Mouse (Mus musculus) spleen, embryonic (tissue): Measurements from ENCODE around the gene Ltbp2.

Experiments used
- CTCF ChIA-PET: fragments of 350-600 bp; sonication (Branson Sonifier 250); formaldehyde crosslinking; loops from one replicate; lab custom pipeline; 2022; lab: Charles Lee

Ltbp2 gene

GRCm38 (mm10) chr12:84763577-84764218 lies 112.6 kb downstream of the Ltbp2 start:
- CTCF ChIA-PET, result interaction anchor here (0.6 kb wide), 1 partner anchor 18 kb away, joined by 3 read pairs; no protein-coding TSS in a partner anchor

- CTCF ChIA-PET, result no interaction called here
These were observed 113.8 kb downstream of the Ltbp2 start for GRCm38 (mm10) chr12:84762532-84762931.

DNA sequence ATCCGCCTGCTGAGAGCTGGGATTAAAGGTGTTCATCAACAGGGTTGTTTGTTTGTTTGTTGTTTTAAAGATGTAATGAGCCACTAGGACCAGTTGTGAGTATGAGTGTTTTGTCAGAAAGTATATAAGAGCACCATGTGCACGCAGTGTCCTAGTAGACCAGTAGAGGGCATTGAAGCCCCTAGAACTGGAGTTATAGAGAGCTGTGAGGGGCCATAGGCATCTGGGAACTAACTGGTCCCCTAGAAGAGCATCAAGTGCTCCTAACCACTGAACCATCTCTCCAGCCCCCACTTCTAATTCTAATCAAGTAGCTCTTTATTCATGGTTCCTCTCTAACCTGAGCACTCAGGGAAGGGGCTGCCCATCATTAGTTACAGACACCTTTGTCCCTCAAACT lies 117.3 kb downstream of the Ltbp2 start:
- CTCF ChIA-PET, result interaction anchor here (0.6 kb wide), 1 partner anchor 134 kb away, joined by 3 read pairs; no protein-coding TSS in a partner anchor

DNA sequence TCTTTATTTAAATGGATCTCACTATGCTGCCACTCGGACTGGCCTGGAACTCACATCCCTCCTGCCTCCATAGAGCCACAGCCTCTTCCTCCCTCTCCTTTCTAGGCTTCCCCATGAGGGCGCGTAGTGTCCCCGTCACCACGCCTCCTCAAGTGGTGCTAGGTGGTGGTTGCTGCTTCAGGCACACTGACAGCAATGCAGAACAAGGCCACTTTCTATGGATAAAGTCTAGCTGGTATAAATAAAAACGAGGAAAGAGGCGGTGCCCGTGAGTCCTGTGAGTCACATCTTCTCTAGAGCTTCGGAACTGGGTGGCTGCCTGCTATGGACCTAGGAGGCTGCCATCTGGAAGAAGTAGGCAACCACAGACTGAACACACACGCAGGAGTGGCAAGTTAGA lies 120.3 kb downstream of the Ltbp2 start:
- CTCF ChIA-PET, result interaction anchor here (0.6 to 3.2 kb wide), 2 partner anchors 9 to 102 kb away, joined by 3 to 16 read pairs; no protein-coding TSS in a partner anchor

GRCm38 (mm10) chr12:84755008-84755695 lies 121.2 kb downstream of the Ltbp2 start:
- CTCF ChIA-PET, result interaction anchor here (0.7 to 3.2 kb wide), 2 partner anchors 99 to 101 kb away, joined by 3 to 16 read pairs; no protein-coding TSS in a partner anchor

DNA sequence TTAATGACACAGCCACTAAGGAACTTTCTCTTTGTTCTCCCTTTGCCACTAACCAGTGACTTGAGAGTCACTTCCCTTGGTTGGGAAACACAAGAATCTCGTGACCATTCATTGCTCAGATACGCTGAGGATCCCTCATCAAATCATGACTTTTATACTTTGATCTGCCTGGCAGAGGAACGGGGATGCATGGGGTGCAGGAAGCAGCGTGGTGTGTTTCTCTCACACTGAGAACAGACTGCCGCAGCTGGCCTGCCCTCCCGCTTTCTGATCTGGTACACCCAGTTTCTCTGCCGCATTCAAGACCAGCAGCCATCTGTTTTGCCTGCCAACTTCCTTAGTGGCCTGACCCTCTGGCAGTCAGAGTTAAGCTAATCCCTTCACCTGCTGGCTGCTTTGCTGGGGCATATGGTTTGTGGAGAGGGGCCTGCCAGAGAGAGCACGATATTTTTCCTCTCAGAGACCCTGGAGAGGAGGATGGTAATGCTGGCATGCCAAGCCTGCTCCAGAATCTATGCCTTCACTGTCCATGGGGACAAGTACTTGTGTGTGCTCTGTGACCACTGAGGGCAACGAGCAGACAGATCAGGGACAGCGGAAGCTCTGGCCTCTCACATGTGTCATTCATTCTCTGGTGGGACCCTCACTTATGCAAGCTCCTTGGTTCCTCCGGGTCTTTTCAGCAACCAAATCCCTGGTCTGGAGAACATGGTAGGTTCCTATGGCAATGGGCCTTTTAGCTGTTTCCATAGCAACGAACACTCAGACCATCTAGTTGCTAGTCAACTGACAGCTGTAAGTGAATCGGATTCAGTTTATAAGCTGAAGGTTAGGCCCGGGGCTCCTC lies 124.0 kb downstream of the Ltbp2 start:
- CTCF ChIA-PET, result interaction anchor here (0.6 kb wide), 1 partner anchor 828 kb away, joined by 3 read pairs; no protein-coding TSS in a partner anchor

GRCm38 (mm10) chr12:84750661-84751060 lies 125.7 kb downstream of the Ltbp2 start:
- CTCF ChIA-PET, result no interaction called here

DNA sequence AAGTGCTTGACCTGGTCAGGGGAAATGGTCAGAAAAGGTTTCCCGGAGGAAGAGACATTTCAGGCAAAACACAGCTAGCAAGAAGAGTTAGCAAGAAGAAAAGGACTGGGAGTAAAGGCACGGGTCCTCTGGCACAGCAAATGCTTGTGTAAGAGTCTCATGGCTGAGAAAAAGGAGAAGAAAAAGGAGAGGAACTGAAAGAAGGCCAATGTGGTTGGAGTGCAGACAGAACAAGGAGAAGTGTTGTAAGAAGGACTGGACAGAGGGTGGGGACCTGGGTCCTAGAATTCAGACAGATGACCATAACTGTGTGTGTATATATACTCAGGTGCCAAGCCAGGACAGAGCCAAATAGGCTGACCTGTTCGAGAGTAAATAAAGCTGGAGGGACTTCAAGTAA lies 128.2 kb downstream of the Ltbp2 start:
- CTCF ChIA-PET, result no interaction called here

DNA sequence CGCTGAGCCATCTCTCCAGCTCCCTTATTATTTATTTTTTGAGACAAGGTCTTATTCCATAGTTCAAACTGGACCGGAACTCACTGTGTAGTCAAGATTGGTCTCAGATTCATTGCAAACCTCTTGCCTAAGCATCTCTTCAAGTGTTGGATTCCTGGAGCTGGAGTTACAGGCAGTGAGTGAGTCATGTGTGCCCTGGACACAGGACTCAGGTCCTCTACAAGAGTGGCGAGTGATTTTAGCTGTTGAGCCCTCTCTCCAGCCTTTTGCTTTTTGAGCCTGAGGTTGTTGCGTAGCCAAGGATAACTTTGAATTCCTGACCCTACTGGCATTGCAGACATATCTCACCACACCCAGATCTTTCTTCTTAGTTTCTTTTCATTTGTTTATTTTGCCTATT lies 130.6 kb downstream of the Ltbp2 start:
- CTCF ChIA-PET, result interaction anchor here (0.6 kb wide), 1 partner anchor 19 kb away, joined by 3 read pairs; no protein-coding TSS in a partner anchor

- CTCF ChIA-PET, result no interaction called here
These were observed 132.8 kb downstream of the Ltbp2 start for GRCm38 (mm10) chr12:84743496-84743895.

DNA sequence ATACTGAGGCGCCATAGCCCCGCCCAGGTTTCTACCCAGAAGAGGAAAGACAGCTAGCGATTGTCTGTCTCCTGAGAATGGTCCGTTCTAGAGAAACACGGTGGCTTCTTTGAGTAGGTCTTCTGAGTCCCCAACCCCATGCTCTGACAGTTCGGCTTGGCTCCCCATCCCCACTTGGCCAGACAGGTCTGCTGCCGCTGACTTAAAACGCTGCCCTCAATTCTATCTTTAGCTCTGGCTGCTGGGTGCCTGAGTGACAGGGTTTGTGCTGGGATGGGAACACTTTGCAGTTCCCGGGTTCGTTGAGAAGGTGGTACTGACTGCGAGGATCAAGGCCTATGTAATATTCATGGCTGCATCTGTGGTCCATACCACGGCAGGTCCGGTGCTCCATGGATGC lies 143.0 kb downstream of the Ltbp2 start:
- CTCF ChIA-PET, result no interaction called here
